Mouse (Mus musculus): ENCODE results near the gene Abca2. TPM values are rescaled to one million over a fixed set of nuclear protein-coding genes. Genes with fewer than 3 reads are reported as not detected.

Abca2 gene
- polyA plus RNA-seq, 1 experiment from 2014 or later = 12.5 TPM

- H3K4me3 ChIP-seq (replicated peaks) = no peak overlapping the region
- H3K9ac ChIP-seq = no peak overlapping the region
- peak; percentile 39; the same call in 1 of the 2 replicates for ATAC-seq (ENCODE audit: low FRiP score)
- WGBS = 81% methylated on average over 10 of the region's 10 CpGs
- H3K27me3 ChIP-seq = no peaks in the 10 kb centered on the region
- H3K9me3 ChIP-seq = no peaks in the 10 kb centered on the region
- H3K27ac ChIP-seq = peak overlapping the region; percentile 9; the same call in 1 of the 2 replicates
- H3K4me2 ChIP-seq = no peak overlapping the region
- H3K4me1 ChIP-seq = peaks cover 22% of the 10 kb centered on the region
- no peaks in the 10 kb centered on the region for H3K36me3 ChIP-seq (replicated peaks)
Measured at GRCm38 (mm10) chr2:25468962-25469915, 40.7 kb downstream of the Abca2 start.

GRCm38 (mm10) chr2:25469969-25470368 is 41.5 kb downstream of the Abca2 start, which contains the start of gene Ptgds:
Ptgds (minus strand) TSS chr2:25470046.
- Histone ChIP-seq H3K9ac (no peak within 1 kb of the TSS), H3K4me2 (no peak within 1 kb of the TSS), H3K9me3 (no peaks in the 10 kb centered on the region), H3K4me3 (replicated peaks) (no peak within 1 kb of the TSS), H3K36me3 (replicated peaks) (no peaks in the 10 kb centered on the region), H3K27ac (peak within 1 kb of the TSS; percentile 9; the same call in 1 of the 2 replicates), H3K27me3 (no peaks in the 10 kb centered on the region), H3K4me1 (peaks cover 22% of the 10 kb centered on the region)
- ATAC-seq (ENCODE audit: low FRiP score) = no peak
- WGBS = 72% methylated on average over 6 of the region's 6 CpGs

GRCm38 (mm10) chr2:25472550-25472949 is 44.0 kb downstream of the Abca2 start:
- no peaks in the 10 kb centered on the region for H3K9me3 ChIP-seq
- no peak for ATAC-seq (ENCODE audit: low FRiP score)
- no peak overlapping the region for H3K4me2 ChIP-seq
- 0 out of 2 replicates have a peak, but pooled peaks cover 2% of the 10 kb centered on the region for H3K27me3 ChIP-seq
- H3K36me3 ChIP-seq (replicated peaks) = no peaks in the 10 kb centered on the region
- H3K4me1 ChIP-seq = peaks cover 9% of the 10 kb centered on the region; the same call in 1 of the 2 replicates
- no peak overlapping the region for H3K9ac ChIP-seq
- 74% methylated on average over 2 of the region's 2 CpGs for WGBS
- no peak overlapping the region for H3K4me3 ChIP-seq (replicated peaks)
- no peak overlapping the region for H3K27ac ChIP-seq

GRCm38 (mm10) chr2:25477541-25477940 is 49.0 kb downstream of the Abca2 start:
- whole genome bisulfite sequencing = 90% methylated on average over 8 of the region's 8 CpGs
- Histone ChIP-seq H3K4me2 (no peak overlapping the region), H3K4me3 (replicated peaks) (no peak overlapping the region), H3K9ac (no peak overlapping the region), H3K4me1 (no peaks in the 10 kb centered on the region), H3K27me3 (peaks cover 13% of the 10 kb centered on the region; the same call in 1 of the 2 replicates), H3K27ac (no peak overlapping the region), H3K9me3 (no peaks in the 10 kb centered on the region), H3K36me3 (replicated peaks) (no peaks in the 10 kb centered on the region)
- ATAC-seq (ENCODE audit: low FRiP score) = no peak

- Histone ChIP-seq H3K4me3 (replicated peaks) (no peak overlapping the region), H3K27me3 (peaks cover 14% of the 10 kb centered on the region; the same call in 1 of the 2 replicates)
- 88% methylated on average over 3 of the region's 3 CpGs for whole genome bisulfite sequencing
Measured at GRCm38 (mm10) chr2:25477967-25478675, 49.6 kb downstream of the Abca2 start.

GRCm38 (mm10) chr2:25479551-25480311 is 51.2 kb downstream of the Abca2 start:
- Histone ChIP-seq H3K4me2 (no peak overlapping the region), H3K36me3 (replicated peaks) (no peaks in the 10 kb centered on the region), H3K27me3 (peaks cover 14% of the 10 kb centered on the region; the same call in 1 of the 2 replicates), H3K9me3 (no peaks in the 10 kb centered on the region), H3K27ac (no peak overlapping the region), H3K9ac (no peak overlapping the region), H3K4me1 (no peaks in the 10 kb centered on the region), H3K4me3 (replicated peaks) (no peak overlapping the region)
- no peak for ATAC-seq (ENCODE audit: low FRiP score)
- 82% methylated on average over 10 of the region's 10 CpGs for WGBS

More at GRCm38 (mm10) chr2:25477967-25478675, 49.6 kb downstream of the Abca2 start:
- ATAC-seq (ENCODE audit: low FRiP score) = no peak
- no peaks in the 10 kb centered on the region for H3K4me1 ChIP-seq
- no peak overlapping the region for H3K27ac ChIP-seq
- H3K9ac ChIP-seq = no peak overlapping the region
- H3K36me3 ChIP-seq (replicated peaks) = no peaks in the 10 kb centered on the region
- no peaks in the 10 kb centered on the region for H3K9me3 ChIP-seq
- H3K4me2 ChIP-seq = no peak overlapping the region

- H3K9me3 ChIP-seq = no peaks in the 10 kb centered on the region
- H3K4me3 ChIP-seq (replicated peaks) = no peak overlapping the region
- H3K27me3 ChIP-seq = peaks cover 14% of the 10 kb centered on the region; the same call in 1 of the 2 replicates
- H3K9ac ChIP-seq = no peak overlapping the region
- H3K36me3 ChIP-seq (replicated peaks) = no peaks in the 10 kb centered on the region
- no peaks in the 10 kb centered on the region for H3K4me1 ChIP-seq
- ATAC-seq (ENCODE audit: low FRiP score) = no peak
- WGBS = 87% methylated on average over 1 of the region's 1 CpGs
- H3K27ac ChIP-seq = no peak overlapping the region
- no peak overlapping the region for H3K4me2 ChIP-seq
Measured at GRCm38 (mm10) chr2:25480541-25480940, 52.0 kb downstream of the Abca2 start.

GRCm38 (mm10) chr2:25482969-25483368 is 54.5 kb downstream of the Abca2 start:
- H3K9ac ChIP-seq = no peak overlapping the region
- no peaks in the 10 kb centered on the region for H3K4me1 ChIP-seq

GRCm38 (mm10) chr2:25484901-25485647 is 56.6 kb downstream of the Abca2 start:
- Histone ChIP-seq H3K4me1 (no peaks in the 10 kb centered on the region), H3K9me3 (no peaks in the 10 kb centered on the region), H3K27ac (no peak overlapping the region), H3K9ac (no peak overlapping the region), H3K27me3 (0 out of 2 replicates have a peak, but pooled peaks cover 6% of the 10 kb centered on the region), H3K4me3 (replicated peaks) (no peak overlapping the region), H3K4me2 (no peak overlapping the region), H3K36me3 (replicated peaks) (no peaks in the 10 kb centered on the region)
- 75% methylated on average over 11 of the region's 11 CpGs for WGBS
- no peak for ATAC-seq (ENCODE audit: low FRiP score)

More at GRCm38 (mm10) chr2:25482969-25483368, 54.5 kb downstream of the Abca2 start:
- H3K4me3 ChIP-seq (replicated peaks) = no peak overlapping the region
- H3K9me3 ChIP-seq = no peaks in the 10 kb centered on the region
- peaks cover 12% of the 10 kb centered on the region; the same call in 1 of the 2 replicates for H3K27me3 ChIP-seq
- no peak overlapping the region for H3K27ac ChIP-seq
- no peak overlapping the region for H3K4me2 ChIP-seq
- no peak for ATAC-seq (ENCODE audit: low FRiP score)
- 27% methylated on average over 7 of the region's 7 CpGs for WGBS
- H3K36me3 ChIP-seq (replicated peaks) = no peaks in the 10 kb centered on the region

GRCm38 (mm10) chr2:25487965-25488670 is 59.6 kb downstream of the Abca2 start:
- 0 out of 2 replicates have a peak, but pooled peaks cover 3% of the 10 kb centered on the region for H3K27me3 ChIP-seq
- no peaks in the 10 kb centered on the region for H3K9me3 ChIP-seq
- 76% methylated on average over 6 of the region's 6 CpGs for WGBS
- no peak overlapping the region for H3K9ac ChIP-seq
- H3K4me2 ChIP-seq = no peak overlapping the region
- H3K4me3 ChIP-seq (replicated peaks) = no peak overlapping the region
- H3K36me3 ChIP-seq (replicated peaks) = no peaks in the 10 kb centered on the region
- no peak for ATAC-seq (ENCODE audit: low FRiP score)
- no peaks in the 10 kb centered on the region for H3K4me1 ChIP-seq
- no peak overlapping the region for H3K27ac ChIP-seq

- Histone ChIP-seq H3K36me3 (replicated peaks) (no peaks in the 10 kb centered on the region), H3K27me3 (0 out of 2 replicates have a peak, but pooled peaks cover 3% of the 10 kb centered on the region), H3K27ac (no peak overlapping the region), H3K4me2 (no peak overlapping the region), H3K9me3 (no peaks in the 10 kb centered on the region), H3K4me1 (no peaks in the 10 kb centered on the region), H3K4me3 (replicated peaks) (no peak overlapping the region), H3K9ac (no peak overlapping the region)
- 80% methylated on average over 7 of the region's 7 CpGs for WGBS
- ATAC-seq (ENCODE audit: low FRiP score) = no peak
Measured at GRCm38 (mm10) chr2:25488671-25489068, 60.2 kb downstream of the Abca2 start.

All from forebrain, embryonic 12.5 days (tissue).